Mouse (Mus musculus) liver, embryonic 16.5 days (tissue): ENCODE measurements around the gene Taf7l. TPM values are rescaled to one million over a fixed set of nuclear protein-coding genes. Genes with fewer than 3 reads are reported as not detected.

Source experiments
- ATAC-seq: fragments of 200-750 bp; cut with Nextera tagmentation; 2 replicates; pipeline ENCODE4 v1.8.0; 2017; ENCODE audit warnings: low read depth, mild to moderate bottlenecking, moderate number of reproducible peaks, moderate library complexity
- H3K27ac ChIP-seq: fragments of 300-500 bp; sonication (generic); 2 replicates; pipeline ENCODE4 v1.5.1; 2014; ENCODE audit warnings: mild to moderate bottlenecking, low read length
- H3K27me3 ChIP-seq: fragments of 300-500 bp; sonication (generic); 2 replicates; pipeline ENCODE4 v1.6.1; 2014; ENCODE audit warnings: low read depth, low read length, mixed read lengths; ENCODE audit not compliant: control insufficient read depth, insufficient read depth
- H3K36me3 ChIP-seq: fragments of 300-500 bp; sonication (generic); 2 replicates; pipeline ENCODE4 v1.6.1; 2014; ENCODE audit warnings: mild to moderate bottlenecking; ENCODE audit not compliant: control insufficient read depth, insufficient read depth
- H3K4me1 ChIP-seq: fragments of 300-500 bp; sonication (generic); 2 replicates; pipeline ENCODE4 v1.6.1; 2014; ENCODE audit warnings: low read depth, low read length, mixed read lengths; ENCODE audit not compliant: control insufficient read depth
- H3K4me2 ChIP-seq: fragments of 300-500 bp; sonication (generic); 2 replicates; pipeline ENCODE4 v1.6.1; 2014; ENCODE audit warnings: low read depth, low read length, mixed read lengths
- H3K4me3 ChIP-seq: fragments of 300-500 bp; sonication (generic); 2 replicates; pipeline ENCODE4 v1.5.1; 2014; ENCODE audit warnings: low read depth, mild to moderate bottlenecking, low read length
- H3K9ac ChIP-seq: fragments of 300-500 bp; sonication (generic); 2 replicates; pipeline ENCODE4 v1.6.1; 2014; ENCODE audit warnings: low read depth, low read length
- H3K9me3 ChIP-seq: fragments of 300-500 bp; sonication (generic); replicated peaks from 2 replicates; pipeline ENCODE4 v1.6.1; 2016; ENCODE audit warnings: low read length; ENCODE audit not compliant: control insufficient read depth
- WGBS: fragments of 180-500 bp; shearing (Covaris S2); extraction: QIAGEN DNeasy Blood & Tissue Kit; methylation state at CpG from one replicate; pipeline ENCODE4 v1.1.7; 2014; ENCODE audit not compliant: insufficient replicate concordance; 5-methylcytosine and 5-hydroxymethylcytosine counted together
- polyA plus RNA-seq: library from polyadenylated mRNA; unstranded; fragments of >200 nt; fragmentation: Nextera tagmentation; extraction: Ambion mirVana; gene quantifications from 2 replicates; pipeline ENCODE4 v1.2.1, GENCODE M21; 2015

Gene Taf7l
- polyA plus RNA-seq = not detected in 2 replicates

DNA sequence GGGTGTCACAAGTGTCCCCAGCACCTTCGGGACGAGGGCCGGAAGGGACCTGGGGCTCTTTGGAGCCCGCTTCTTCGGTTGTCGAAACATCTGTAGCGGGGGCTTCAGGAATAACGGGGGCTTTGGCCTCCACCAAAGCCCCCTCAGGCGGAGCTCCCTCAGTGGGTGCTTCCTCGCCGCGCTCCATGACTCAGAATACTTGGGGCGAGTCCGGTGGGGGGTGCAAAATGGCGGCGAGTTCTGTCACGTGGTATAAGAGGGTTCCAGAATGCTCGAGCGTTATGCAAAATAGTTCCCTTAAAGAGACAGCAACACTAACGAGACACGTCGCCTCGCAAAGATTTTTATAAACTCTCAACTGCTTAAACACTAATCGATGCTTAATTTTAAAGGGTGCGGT, at the start of gene Taf7l:
Gene Taf7l, minus strand, starts transcription at position 201 of the 400 bp plus-strand sequence.
- no peak within 1 kb of the TSS for H3K4me2 ChIP-seq
- no peaks in the 10 kb centered on the region for H3K36me3 ChIP-seq
- H3K9ac ChIP-seq = no peak within 1 kb of the TSS
- no peaks in the 10 kb centered on the region for H3K27me3 ChIP-seq
- ATAC-seq = no peak
- H3K4me3 ChIP-seq = no peak within 1 kb of the TSS
- no peak within 1 kb of the TSS for H3K27ac ChIP-seq
- WGBS = 79% methylated on average over 25 of the region's 25 CpGs
- no peaks in the 10 kb centered on the region for H3K4me1 ChIP-seq
- peaks cover 3% of the 10 kb centered on the region for H3K9me3 ChIP-seq

DNA sequence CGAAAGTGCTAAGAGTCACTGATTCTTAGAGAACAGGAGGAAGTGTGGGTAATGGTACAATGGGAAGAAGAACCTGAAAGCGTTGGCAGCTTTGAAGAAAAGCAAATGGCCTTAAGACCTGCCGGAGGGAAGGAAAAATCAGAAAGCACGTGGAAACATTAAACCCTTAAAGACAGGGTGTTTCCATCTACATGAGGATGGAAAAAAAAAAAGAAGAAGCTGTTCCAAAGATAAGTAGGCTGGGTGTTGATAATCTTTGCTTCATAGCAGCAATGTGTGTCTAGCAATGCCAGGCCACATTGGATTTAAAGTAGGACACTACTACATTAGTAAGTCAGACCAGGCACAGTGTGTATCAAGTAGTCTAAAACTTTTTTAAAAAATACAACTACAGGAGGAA, 49.0 kb upstream of the Taf7l start:
- no peaks in the 10 kb centered on the region for H3K9me3 ChIP-seq
- no peak overlapping the region for H3K4me3 ChIP-seq
- H3K9ac ChIP-seq = no peak overlapping the region
- WGBS = 54% methylated on average over 4 of the region's 4 CpGs
- H3K27me3 ChIP-seq = no peaks in the 10 kb centered on the region
- no peak overlapping the region for H3K27ac ChIP-seq
- no peaks in the 10 kb centered on the region; the same call in 1 of the 2 replicates for H3K4me1 ChIP-seq
- H3K4me2 ChIP-seq = no peak overlapping the region
- no peak for ATAC-seq
- no peaks in the 10 kb centered on the region for H3K36me3 ChIP-seq

DNA sequence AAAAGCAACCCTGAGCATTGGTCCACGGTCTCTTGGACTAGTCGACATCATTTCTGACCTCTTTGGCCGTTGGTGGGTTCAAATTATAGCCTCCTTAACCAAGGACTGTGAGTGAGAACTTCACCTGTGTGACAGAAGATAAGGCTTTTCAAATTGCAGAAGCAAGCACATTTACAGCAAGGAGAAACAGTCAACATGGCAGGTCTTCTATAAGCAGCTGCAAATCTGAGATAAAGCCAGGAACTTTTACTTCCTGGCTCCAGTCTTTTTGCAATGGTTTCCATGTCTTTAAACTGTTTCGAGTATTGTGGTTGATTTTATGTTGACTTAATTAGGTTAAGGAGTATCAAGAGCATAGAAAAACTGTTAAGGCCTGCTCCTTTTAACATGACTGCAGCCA, 47.5 kb upstream of the Taf7l start:
- Histone ChIP-seq H3K9me3 (no peaks in the 10 kb centered on the region), H3K4me1 (no peaks in the 10 kb centered on the region; the same call in 1 of the 2 replicates), H3K27me3 (no peaks in the 10 kb centered on the region), H3K36me3 (no peaks in the 10 kb centered on the region), H3K27ac (no peak overlapping the region), H3K4me2 (no peak overlapping the region), H3K9ac (no peak overlapping the region), H3K4me3 (no peak overlapping the region)
- ATAC-seq = no peak
- 37% methylated on average over 4 of the region's 4 CpGs for WGBS

DNA sequence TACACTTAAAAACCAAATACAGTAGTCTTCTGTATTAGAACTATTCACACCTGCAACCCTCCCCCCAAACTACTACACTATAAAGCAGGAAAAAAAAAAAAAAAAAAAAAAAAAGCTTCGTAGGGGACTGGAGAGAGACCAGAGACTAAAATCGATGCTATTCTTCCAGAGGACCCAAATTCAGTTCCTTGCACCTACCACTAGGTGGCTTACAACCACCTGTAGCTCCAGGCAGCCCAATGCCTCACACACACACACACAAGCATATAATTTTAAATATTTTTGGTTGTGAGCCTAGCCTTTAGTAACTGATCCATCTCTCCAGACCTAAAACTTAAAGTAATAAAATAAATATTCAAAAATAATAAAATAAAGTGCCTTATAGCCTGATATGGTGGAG, 33.2 kb upstream of the Taf7l start:
- ATAC-seq = no peak
- H3K4me2 ChIP-seq = no peak overlapping the region
- 32% methylated on average over 2 of the region's 2 CpGs for WGBS
- H3K4me3 ChIP-seq = no peak overlapping the region
- no peaks in the 10 kb centered on the region for H3K9me3 ChIP-seq
- H3K9ac ChIP-seq = no peak overlapping the region
- no peak overlapping the region for H3K27ac ChIP-seq
- no peaks in the 10 kb centered on the region for H3K4me1 ChIP-seq
- no peaks in the 10 kb centered on the region for H3K36me3 ChIP-seq
- H3K27me3 ChIP-seq = no peaks in the 10 kb centered on the region

DNA sequence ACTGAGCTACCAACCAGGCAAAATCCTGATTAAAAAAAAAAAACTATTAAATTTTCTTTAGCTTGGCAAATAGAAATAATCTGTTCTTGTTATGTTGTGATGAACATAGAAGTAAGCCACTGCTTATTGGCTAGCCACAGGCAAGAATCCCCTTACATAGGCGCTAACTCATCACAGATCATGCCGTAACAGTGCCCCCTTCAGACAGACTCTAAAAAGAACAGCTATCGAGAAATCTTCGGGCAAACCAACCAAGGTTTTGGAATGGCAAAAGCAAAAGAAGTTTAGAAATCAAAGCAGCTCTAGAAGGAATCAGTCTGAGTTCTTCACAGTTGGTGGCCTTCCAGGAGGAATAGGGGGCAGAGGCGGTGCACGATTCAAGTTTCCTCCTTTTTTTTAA, 31.7 kb upstream of the Taf7l start:
- Histone ChIP-seq H3K9me3 (no peaks in the 10 kb centered on the region), H3K36me3 (no peaks in the 10 kb centered on the region), H3K27ac (no peak overlapping the region), H3K4me3 (no peak overlapping the region), H3K4me2 (no peak overlapping the region), H3K27me3 (no peaks in the 10 kb centered on the region), H3K4me1 (no peaks in the 10 kb centered on the region), H3K9ac (no peak overlapping the region)
- WGBS = 61% methylated on average over 6 of the region's 6 CpGs
- no peak for ATAC-seq

DNA sequence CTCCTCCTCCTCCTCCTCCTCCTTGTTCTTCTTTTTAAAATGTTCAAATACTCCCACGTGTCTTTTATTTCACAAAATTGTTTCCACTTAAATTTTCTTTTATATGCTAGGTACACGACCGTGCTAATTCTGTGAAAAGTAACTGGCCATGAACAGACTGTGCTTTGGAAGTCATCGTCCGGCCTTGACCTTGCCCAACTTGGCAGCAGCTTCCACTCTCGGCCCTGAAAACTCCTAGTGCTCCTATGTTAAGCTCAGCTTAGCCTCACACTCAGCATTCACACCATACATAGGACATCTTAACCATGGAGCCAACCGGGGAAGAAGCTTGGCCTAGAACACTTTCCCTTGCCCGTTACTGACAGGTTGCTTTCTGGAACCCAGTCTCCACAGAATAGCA, 24.4 kb upstream of the Taf7l start:
- Histone ChIP-seq H3K36me3 (no peaks in the 10 kb centered on the region), H3K4me2 (no peak overlapping the region), H3K4me3 (no peak overlapping the region), H3K27me3 (no peaks in the 10 kb centered on the region), H3K9ac (no peak overlapping the region), H3K27ac (no peak overlapping the region), H3K4me1 (no peaks in the 10 kb centered on the region), H3K9me3 (no peaks in the 10 kb centered on the region)
- no peak for ATAC-seq
- 66% methylated on average over 8 of the region's 8 CpGs for WGBS

DNA sequence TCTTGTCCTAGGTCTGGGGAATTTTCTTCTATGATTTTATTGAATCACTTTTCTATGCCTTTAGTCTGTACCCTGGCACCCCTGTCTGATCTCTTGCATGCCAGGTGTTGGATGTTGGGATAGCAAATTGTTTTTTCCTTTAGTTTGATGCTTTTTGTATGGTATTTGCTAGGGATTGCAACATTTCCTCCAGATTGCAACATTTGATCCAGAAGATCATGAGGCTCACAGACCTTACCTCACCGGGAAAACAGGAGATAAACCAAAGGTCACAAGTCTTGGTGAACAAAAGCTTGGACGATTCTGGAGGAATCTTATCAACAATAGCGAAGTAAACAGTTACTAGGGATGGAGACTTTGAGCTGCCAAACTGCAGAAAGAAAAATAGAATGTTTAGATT, 5.4 kb upstream of the Taf7l start:
- Histone ChIP-seq H3K4me3 (no peak overlapping the region), H3K9me3 (no peaks in the 10 kb centered on the region), H3K27ac (no peak overlapping the region), H3K4me1 (no peaks in the 10 kb centered on the region), H3K36me3 (no peaks in the 10 kb centered on the region), H3K9ac (no peak overlapping the region), H3K4me2 (no peak overlapping the region), H3K27me3 (no peaks in the 10 kb centered on the region)
- no peak for ATAC-seq
- WGBS = 42% methylated on average over 3 of the region's 3 CpGs

DNA sequence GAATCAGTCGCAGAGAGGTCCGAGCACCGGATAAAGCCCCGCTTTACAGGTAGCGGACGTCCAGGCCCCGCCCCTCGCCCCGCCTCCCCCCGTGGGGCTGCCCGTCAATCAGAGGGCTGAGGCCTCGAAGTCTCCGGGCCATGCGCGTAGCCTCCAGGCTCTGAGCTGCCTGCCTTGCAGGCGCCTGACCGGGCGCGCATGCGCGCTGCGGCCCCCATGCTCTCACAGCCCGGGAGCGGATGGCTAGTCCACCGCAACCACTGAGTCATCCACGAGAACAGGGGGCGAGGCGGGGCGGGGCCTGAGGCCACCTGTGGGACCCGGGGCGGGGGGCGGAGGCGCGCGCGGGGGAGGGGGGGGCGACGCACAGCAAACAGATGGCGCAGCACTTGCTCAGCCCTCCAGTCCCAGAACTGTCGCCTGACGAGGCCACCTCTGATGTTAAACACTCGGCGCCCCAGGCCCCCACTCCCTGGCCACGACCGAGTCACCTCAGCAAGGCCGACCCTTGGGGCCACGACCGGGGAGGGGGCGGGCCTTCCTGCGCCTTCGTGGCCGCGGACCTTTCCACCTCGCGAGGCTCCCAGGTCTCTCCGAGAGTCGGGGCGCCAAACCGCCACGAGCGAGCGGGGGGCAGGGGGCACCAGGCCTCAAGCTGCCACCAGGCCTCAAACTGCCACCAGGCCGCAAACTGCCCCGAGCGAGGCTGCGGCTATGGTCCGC, 1.1 kb downstream of the Taf7l start:
- H3K27ac ChIP-seq = no peak overlapping the region
- H3K4me3 ChIP-seq = no peak overlapping the region
- no peak overlapping the region for H3K9ac ChIP-seq
- no peaks in the 10 kb centered on the region for H3K4me1 ChIP-seq
- no peaks in the 10 kb centered on the region for H3K36me3 ChIP-seq
- H3K4me2 ChIP-seq = no peak overlapping the region
- peaks cover 3% of the 10 kb centered on the region for H3K9me3 ChIP-seq
- 69% methylated on average over 63 of the region's 67 CpGs for WGBS
- ATAC-seq = no peak
- H3K27me3 ChIP-seq = no peaks in the 10 kb centered on the region

DNA sequence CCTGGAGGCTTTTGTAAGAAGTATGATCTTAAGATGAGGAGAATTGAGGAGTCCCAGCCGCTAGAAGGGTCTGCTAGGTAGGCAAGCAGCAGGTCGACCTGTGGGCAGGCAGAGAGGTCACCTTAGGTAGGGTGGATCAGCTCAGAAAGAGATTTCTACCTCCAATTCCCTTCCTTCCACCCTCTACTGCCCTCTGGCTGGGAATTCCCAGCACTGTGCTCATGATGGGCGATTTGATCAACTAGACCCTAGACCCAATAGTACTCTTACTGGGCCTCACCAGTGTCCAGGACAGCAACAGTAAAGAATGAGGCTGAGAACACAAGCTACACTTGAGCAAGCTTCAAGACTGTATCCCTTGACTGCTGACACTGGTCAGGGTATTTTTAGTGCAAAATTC, 49.0 kb downstream of the Taf7l start:
- no peak for ATAC-seq
- no peak overlapping the region for H3K27ac ChIP-seq
- no peaks in the 10 kb centered on the region for H3K4me1 ChIP-seq
- H3K9me3 ChIP-seq = no peaks in the 10 kb centered on the region
- H3K27me3 ChIP-seq = no peaks in the 10 kb centered on the region
- no peak overlapping the region for H3K4me3 ChIP-seq
- 38% methylated on average over 3 of the region's 3 CpGs for WGBS
- H3K36me3 ChIP-seq = no peaks in the 10 kb centered on the region
- H3K4me2 ChIP-seq = no peak overlapping the region
- no peak overlapping the region for H3K9ac ChIP-seq
